In the genomic region with DNA sequence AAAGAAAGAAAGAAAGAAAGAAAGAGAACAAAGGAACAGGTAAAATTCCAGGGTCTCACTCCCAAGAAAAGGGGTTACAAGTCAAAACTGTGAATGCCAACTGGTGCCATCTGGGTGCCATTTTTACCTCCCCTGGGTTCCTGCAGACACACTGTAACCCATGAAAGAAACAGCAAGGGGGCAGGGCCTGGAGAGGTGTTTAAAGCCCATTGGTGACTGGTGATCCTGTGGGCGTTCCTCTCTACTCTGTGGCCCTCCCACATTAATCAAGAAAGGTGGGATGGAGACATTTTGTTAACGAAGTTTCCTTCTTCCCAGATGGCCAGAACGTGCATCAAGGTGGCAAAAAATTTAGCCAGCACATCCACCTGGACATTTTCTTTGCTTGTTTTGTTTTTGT, we compare ENCODE assay signal across 21 mouse cellular contexts. TPM values are rescaled to one million over a fixed set of nuclear protein-coding genes. Genes with fewer than 3 reads are reported as not detected.
A peak's percentile ranks its signal among the peaks of the same experiment; 100 is the strongest.
DNase-seq lines count a peak whose midpoint lies in the region; ATAC-seq lines count a peak whose summit lies in the region.
"Had no signal": no experiment of that assay in that cellular context is flagged by ENCODE, and none has a peak within 500 bp of the region (broad histone marks: within the 10 kb centered on the region; RNA-seq: fewer than 3 reads in every experiment).

No protein-coding gene starts in this region.

- 0 out of 2 replicates have a peak, but pooled peaks have one; percentile 35 for ATAC-seq in megakaryocyte progenitor cell, adult 5-6 weeks (replicated peaks; ENCODE audit: poor library complexity)
- ATAC-seq: activated CD4-positive, CD25-positive, alpha-beta regulatory T cell, adult 4 months; forebrain, embryonic 15.5 days; hindbrain, embryonic 16.5 days; intestine, embryonic 15.5 days; Patski had no signal

- DNase-seq in 3T3-L1 (ENCODE audit: low read depth, low spot score): peak; percentile 11
- DNase-seq in ES-CJ7 (ENCODE audit: low read depth, low spot score): peak; percentile 73
- DNase-seq in R1 (ENCODE audit: low read depth, low spot score): peak; percentile 88
- DNase-seq in frontal cortex, adult 2 months (ENCODE audit: extremely low spot score in 1 of 2, low spot score in 1 of 2): no peak
- no peak for DNase-seq in embryo, embryonic 10.5 days (ENCODE audit: low spot score)
- DNase-seq: adrenal gland, postnatal 25 days; cerebellum, adult 18-20 months; cerebellum, adult 9-11 months; cerebellum, postnatal 25 days; embryo, embryonic 11 days; gastrocnemius, adult 2 months; gastrocnemius, postnatal 14 days; heart, adult 11 months; kidney, adult 11 months; kidney, adult 8-10 months had no signal

RNA-seq across cellular contexts. Expression of a gene that starts 36.9 kb away (rescaled TPM):
- total RNA-seq in megakaryocyte progenitor cell, adult 5-6 weeks (2015): 27.1 and 29.1 TPM in 2 replicates
- 19.8 and 30.2 TPM in 2 replicates for total RNA-seq in megakaryocyte progenitor cell, adult 5-6 weeks (2017)
- 21.8 and 23.0 TPM in 2 replicates for polyA plus RNA-seq in frontal cortex, adult 2 months (2012; rRNA removed)

Comparison
In these comparisons a context has a peak if more than half of its experiments do, and no peak if none do; other contexts are left out.
1. DNase-seq: peak in 3T3-L1 (single experiment), ES-CJ7 (single experiment) and R1 (single experiment); none in frontal cortex, adult 2 months (0 of 2) and embryo, embryonic 10.5 days (single experiment).